Mouse (Mus musculus) neural tube, embryonic 11.5 days (tissue): ENCODE data around the gene Pkm. TPM values are rescaled to one million over a fixed set of nuclear protein-coding genes. Genes with fewer than 3 reads are reported as not detected.

Experiments used
- ATAC-seq: fragments of 200-750 bp; cut with Nextera tagmentation; 2 replicates; pipeline ENCODE4 v1.8.0; 2017; ENCODE audit warnings: moderate number of reproducible peaks, mild to moderate bottlenecking, moderate TSS enrichment, moderate library complexity; ENCODE audit not compliant: insufficient read depth, low FRiP score, low TSS enrichment
- DNase-seq: peaks from one replicate; pipeline ENCODE4 v3.0.0-alpha.2; 2015; ENCODE audit warnings: low spot score
- H3K27ac ChIP-seq: fragments of 300-500 bp; sonication (generic); 2 replicates; pipeline ENCODE4 v1.5.1; 2014; ENCODE audit warnings: low read depth, mild to moderate bottlenecking, low read length
- H3K27me3 ChIP-seq: fragments of 300-500 bp; sonication (generic); 2 replicates; pipeline ENCODE4 v1.6.1; 2014; ENCODE audit warnings: mild to moderate bottlenecking, low read length, mixed read lengths; ENCODE audit not compliant: control insufficient read depth, insufficient read depth
- H3K36me3 ChIP-seq: fragments of 300-500 bp; sonication (generic); 2 replicates; pipeline ENCODE4 v1.6.1; 2014; ENCODE audit warnings: mild to moderate bottlenecking, low read length, moderate library complexity, mixed read lengths; ENCODE audit not compliant: control insufficient read depth, insufficient read depth
- H3K4me1 ChIP-seq: fragments of 300-500 bp; sonication (generic); 2 replicates; pipeline ENCODE4 v1.6.1; 2014; ENCODE audit warnings: low read length, mixed read lengths; ENCODE audit not compliant: control insufficient read depth, insufficient read depth
- H3K4me2 ChIP-seq: fragments of 300-500 bp; sonication (generic); 2 replicates; pipeline ENCODE4 v1.6.1; 2014; ENCODE audit warnings: low read depth, mild to moderate bottlenecking, moderate library complexity
- H3K4me3 ChIP-seq: fragments of 300-500 bp; sonication (generic); 2 replicates; pipeline ENCODE4 v1.5.1; 2014; ENCODE audit warnings: low read depth, low read length
- H3K9ac ChIP-seq: fragments of 300-500 bp; sonication (generic); 2 replicates; pipeline ENCODE4 v1.6.1; 2014; ENCODE audit warnings: mild to moderate bottlenecking, low read length
- H3K9me3 ChIP-seq: fragments of 300-500 bp; sonication (generic); 2 replicates; pipeline ENCODE4 v1.6.1; 2016; ENCODE audit warnings: low read length; ENCODE audit not compliant: control insufficient read depth
- whole genome bisulfite sequencing: fragments of 180-500 bp; shearing (Covaris S2); extraction: QIAGEN DNeasy Blood & Tissue Kit; methylation state at CpG from one replicate; pipeline ENCODE4 v1.1.7; 2014; 5-methylcytosine and 5-hydroxymethylcytosine counted together
- polyA plus RNA-seq: library from polyadenylated mRNA; unstranded; fragments of >200 nt; fragmentation: Nextera tagmentation; extraction: Ambion mirVana; gene quantifications from 2 replicates; pipeline ENCODE4 v1.2.1, GENCODE M21; 2014

Pkm gene
- polyA plus RNA-seq: 2,042 and 2,202 TPM in 2 replicates

DNA sequence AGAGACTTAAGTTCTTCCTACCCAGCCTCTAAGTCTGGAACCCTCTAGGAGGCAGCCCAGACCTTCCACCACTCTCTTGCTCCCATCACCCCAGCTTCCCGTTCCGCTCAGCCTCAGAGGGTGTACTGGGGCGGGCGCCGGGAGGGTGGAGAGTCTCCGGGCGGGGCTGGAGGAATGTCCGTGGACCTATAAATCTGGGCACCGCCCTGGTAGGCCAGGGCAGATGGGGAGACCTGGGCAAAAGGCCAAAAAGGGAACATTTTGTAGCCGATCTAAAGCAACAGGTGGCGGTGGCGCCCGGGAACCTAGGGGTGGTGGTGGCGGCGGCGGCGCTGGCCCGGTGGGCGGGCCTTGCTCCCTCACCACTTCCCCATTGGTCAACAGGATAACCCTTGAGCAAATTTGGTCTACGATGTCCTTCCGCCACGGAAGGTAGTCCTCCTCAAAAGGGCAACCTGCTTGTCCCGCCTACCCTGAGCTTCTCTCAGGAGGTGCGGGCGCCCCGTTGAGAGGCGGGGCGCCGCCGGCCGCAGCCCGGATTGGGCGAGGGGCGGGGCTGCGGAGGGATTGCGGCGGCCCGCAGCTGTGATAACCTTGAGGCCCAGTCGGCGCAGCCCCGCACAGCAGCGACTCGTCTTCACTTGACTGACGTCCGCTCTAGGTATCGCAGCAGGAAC, at the start of gene Pkm:
Pkm (plus strand) TSS at position 411 of the 677 bp plus-strand sequence.
- DNase-seq: peak; percentile 98
- WGBS: under 1% methylated on average over 46 of the region's 46 CpGs

DNA sequence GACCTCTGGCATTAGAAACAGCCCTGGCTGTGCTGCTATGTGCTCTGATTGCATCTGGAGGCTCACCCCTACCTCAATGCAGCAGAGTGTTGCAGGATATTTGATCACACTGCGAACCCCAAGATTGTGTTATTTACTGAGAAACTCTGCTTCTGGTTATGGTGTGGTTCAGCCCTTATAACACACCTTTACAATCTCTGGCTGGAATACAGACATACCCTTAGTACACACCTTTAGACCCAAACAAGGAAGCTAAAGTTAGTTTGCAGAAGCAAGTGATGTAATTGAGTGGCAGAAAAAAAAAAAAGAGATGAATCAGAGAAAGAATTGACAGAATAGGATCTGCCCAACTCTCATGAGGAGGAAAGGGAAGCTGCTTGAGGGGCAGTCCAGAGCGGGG, 45.2 kb upstream of the Pkm start:
- Histone ChIP-seq H3K27me3 (no peaks in the 10 kb centered on the region), H3K4me2 (no peak overlapping the region), H3K9ac (no peak overlapping the region), H3K4me3 (no peak overlapping the region), H3K36me3 (no peaks in the 10 kb centered on the region), H3K4me1 (no peaks in the 10 kb centered on the region), H3K9me3 (no peaks in the 10 kb centered on the region), H3K27ac (no peak overlapping the region)
- no peak for ATAC-seq
- DNase-seq: no peak
- WGBS: 90% methylated on average over 2 of the region's 2 CpGs

More for the DNA sequence above, at the start of gene Pkm:
- H3K4me1 ChIP-seq: peaks cover 26% of the 10 kb centered on the region
- peak within 1 kb of the TSS; percentile 96 for H3K27ac ChIP-seq
- peak within 1 kb of the TSS; percentile 92 for H3K4me2 ChIP-seq
- peak; percentile 89 for ATAC-seq
- no peaks in the 10 kb centered on the region for H3K9me3 ChIP-seq
- H3K36me3 ChIP-seq: no peaks in the 10 kb centered on the region; the same call in 1 of the 2 replicates
- H3K9ac ChIP-seq: peak within 1 kb of the TSS; percentile 83
- H3K4me3 ChIP-seq: peak within 1 kb of the TSS; percentile 94
- H3K27me3 ChIP-seq: no peaks in the 10 kb centered on the region

DNA sequence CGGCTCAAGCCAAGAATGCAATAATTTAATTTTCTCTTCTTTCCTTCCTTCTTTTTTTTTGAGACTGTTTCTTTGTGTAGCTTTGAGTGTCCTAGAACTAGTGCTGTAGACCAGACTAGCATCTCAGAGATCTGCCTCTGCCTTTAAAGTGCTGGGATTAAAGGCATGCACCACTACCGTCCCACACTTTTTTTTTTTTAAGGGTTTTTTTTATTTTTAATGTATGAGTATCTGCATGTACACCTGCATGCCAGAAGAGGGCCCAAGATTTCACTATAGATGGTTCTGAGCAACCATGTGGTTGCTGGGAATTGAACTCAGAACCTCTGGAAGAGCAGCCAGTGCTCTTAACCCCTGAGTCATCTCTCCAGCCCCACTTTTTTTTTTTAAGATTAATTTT, 40.4 kb upstream of the Pkm start:
- ATAC-seq (no peak), DNase-seq (no peak)
- Histone ChIP-seq H3K4me3 (no peak overlapping the region), H3K4me2 (no peak overlapping the region), H3K27ac (no peak overlapping the region), H3K27me3 (no peaks in the 10 kb centered on the region), H3K36me3 (no peaks in the 10 kb centered on the region), H3K4me1 (0 out of 2 replicates have a peak, but pooled peaks cover 6% of the 10 kb centered on the region), H3K9me3 (no peaks in the 10 kb centered on the region), H3K9ac (no peak overlapping the region)
- WGBS: 91% methylated on average over 2 of the region's 2 CpGs

DNA sequence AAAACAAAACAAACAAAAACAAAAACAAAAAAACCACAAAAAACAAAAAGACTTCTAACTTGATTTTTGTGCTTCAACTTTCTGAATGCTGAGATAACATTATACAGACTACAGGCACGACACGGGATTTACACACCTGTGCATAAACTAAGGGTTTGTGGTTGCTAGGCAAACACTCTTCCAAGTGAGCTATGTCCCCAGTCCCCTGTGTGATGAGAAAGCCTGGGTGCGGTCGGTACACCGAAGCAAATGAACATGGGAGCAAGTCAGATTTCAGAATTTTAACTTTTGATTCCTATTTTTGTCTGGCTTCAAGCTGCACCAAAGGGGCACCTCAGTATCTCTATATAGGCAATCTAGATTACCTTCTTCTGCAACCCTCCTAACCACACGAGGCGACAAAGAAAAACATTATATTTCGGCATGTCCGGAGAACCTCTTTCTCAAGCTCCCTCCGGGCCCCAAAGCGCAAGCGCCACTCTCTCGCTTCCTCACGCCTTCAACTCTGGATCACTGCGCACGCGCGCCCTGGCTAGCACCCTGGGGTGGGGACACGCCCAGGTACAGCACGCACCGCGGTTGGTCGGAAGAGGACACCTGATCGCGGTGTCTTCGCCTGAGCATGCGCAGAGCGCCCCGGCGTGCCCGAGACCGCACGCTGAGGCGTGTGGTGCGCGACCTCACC, 39.4 kb upstream of the Pkm start, which contains the start of gene Parp6:
Parp6 (plus strand) TSS at position 663 of the 685 bp plus-strand sequence.
- peak within 1 kb of the TSS; percentile 93 for H3K27ac ChIP-seq
- H3K36me3 ChIP-seq: no peaks in the 10 kb centered on the region
- H3K9ac ChIP-seq: peak within 1 kb of the TSS; percentile 91
- peak; percentile 99 for DNase-seq
- no peaks in the 10 kb centered on the region for H3K9me3 ChIP-seq
- WGBS: 2% methylated on average over 36 of the region's 36 CpGs
- H3K4me3 ChIP-seq: peak within 1 kb of the TSS; percentile 87
- H3K4me2 ChIP-seq: peak within 1 kb of the TSS; percentile 50
- 0 out of 2 replicates have a peak, but pooled peaks cover 6% of the 10 kb centered on the region for H3K4me1 ChIP-seq
- ATAC-seq: peak; percentile 93
- H3K27me3 ChIP-seq: no peaks in the 10 kb centered on the region

- WGBS: under 1% methylated on average over 35 of the region's 58 CpGs
- Histone ChIP-seq H3K4me1 (0 out of 2 replicates have a peak, but pooled peaks cover 6% of the 10 kb centered on the region), H3K4me3 (peak overlapping the region; percentile 87), H3K27me3 (no peaks in the 10 kb centered on the region), H3K4me2 (peak overlapping the region; percentile 50), H3K27ac (peak overlapping the region; percentile 93), H3K9me3 (no peaks in the 10 kb centered on the region), H3K36me3 (no peaks in the 10 kb centered on the region), H3K9ac (peak overlapping the region; percentile 91)
- ATAC-seq: peak; percentile 91
- no peak for DNase-seq
These were observed 38.7 kb upstream of the Pkm start for GRCm38 (mm10) chr9:59617307-59617973.

DNA sequence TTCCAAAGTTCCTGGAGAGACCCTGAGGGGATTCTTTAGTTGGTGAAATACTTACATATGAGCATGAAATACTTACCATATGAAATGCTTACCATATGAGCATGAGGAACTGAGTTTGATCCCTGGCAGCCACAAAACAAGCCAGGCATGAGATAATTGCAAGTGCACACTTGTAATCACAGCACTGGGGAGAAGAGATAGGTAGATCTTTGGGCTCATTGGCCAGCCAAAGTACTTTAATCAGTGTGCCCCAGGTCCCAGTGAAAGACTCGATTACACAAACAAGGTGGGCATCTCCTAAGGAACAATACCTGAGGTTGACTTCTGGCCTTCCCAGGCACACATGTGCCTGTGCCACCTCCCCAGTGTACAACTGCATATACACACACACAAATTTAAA, 17.8 kb upstream of the Pkm start:
- H3K9ac ChIP-seq: no peak overlapping the region
- WGBS: 88% methylated on average over 1 of the region's 1 CpGs
- peaks cover 14% of the 10 kb centered on the region for H3K36me3 ChIP-seq
- no peaks in the 10 kb centered on the region for H3K27me3 ChIP-seq
- DNase-seq: no peak
- no peaks in the 10 kb centered on the region for H3K9me3 ChIP-seq
- no peaks in the 10 kb centered on the region for H3K4me1 ChIP-seq
- no peak overlapping the region for H3K4me2 ChIP-seq
- ATAC-seq: no peak
- H3K27ac ChIP-seq: no peak overlapping the region
- no peak overlapping the region for H3K4me3 ChIP-seq

DNA sequence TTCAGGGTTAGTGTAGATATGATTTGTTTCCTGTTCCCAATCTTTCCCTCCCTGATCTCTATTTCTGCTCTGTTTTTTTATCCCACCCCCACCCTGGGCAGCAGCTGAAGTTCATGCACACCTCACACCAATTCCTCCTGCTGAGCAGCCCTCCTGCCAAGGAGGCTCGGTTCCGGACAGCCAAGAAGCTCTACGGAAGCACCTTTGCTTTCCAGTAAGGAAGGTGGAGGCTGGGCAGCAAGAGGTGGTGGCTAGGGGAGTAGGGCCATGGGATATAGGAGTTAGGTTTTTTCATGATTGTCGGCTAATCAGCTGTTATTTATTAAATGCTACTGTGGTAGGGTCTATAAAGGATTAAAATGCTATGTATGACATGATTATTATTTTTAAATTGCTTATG, 16.2 kb upstream of the Pkm start:
- peaks cover 8% of the 10 kb centered on the region for H3K36me3 ChIP-seq
- H3K4me2 ChIP-seq: no peak overlapping the region
- 87% methylated on average over 4 of the region's 4 CpGs for WGBS

DNA sequence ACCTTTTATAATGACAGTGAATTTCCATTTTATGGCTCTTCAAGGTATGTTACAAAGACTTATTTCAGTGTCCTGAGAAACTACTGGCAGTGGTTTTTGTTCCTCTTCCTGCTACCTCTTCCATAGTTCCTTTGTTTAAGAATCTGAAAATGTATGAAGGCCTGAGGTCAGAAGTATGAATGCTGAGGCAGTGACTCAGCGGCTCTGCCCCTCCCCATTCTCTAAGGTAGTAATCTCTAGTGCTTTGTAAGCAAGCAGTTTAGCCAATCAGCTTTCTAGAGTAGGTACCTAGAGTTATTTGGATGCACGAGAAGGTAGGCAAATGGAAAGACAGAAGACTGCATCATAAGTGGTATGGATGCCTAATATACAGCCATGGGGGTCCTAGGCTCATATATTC, 14.8 kb upstream of the Pkm start:
- DNase-seq: no peak
- Histone ChIP-seq H3K9ac (no peak overlapping the region), H3K36me3 (peaks cover 5% of the 10 kb centered on the region), H3K27me3 (no peaks in the 10 kb centered on the region), H3K9me3 (no peaks in the 10 kb centered on the region), H3K4me3 (no peak overlapping the region), H3K27ac (no peak overlapping the region), H3K4me2 (no peak overlapping the region), H3K4me1 (no peaks in the 10 kb centered on the region)
- 86% methylated on average over 2 of the region's 2 CpGs for WGBS
- ATAC-seq: no peak

More for the DNA sequence above, 16.2 kb upstream of the Pkm start:
- no peak for DNase-seq
- no peaks in the 10 kb centered on the region for H3K27me3 ChIP-seq
- H3K4me1 ChIP-seq: no peaks in the 10 kb centered on the region
- H3K4me3 ChIP-seq: no peak overlapping the region
- no peaks in the 10 kb centered on the region for H3K9me3 ChIP-seq
- no peak overlapping the region for H3K27ac ChIP-seq
- H3K9ac ChIP-seq: no peak overlapping the region
- no peak for ATAC-seq
